Mouse (Mus musculus): ENCODE measurements around the gene Cyth2. TPM values are rescaled to one million over a fixed set of nuclear protein-coding genes. Genes with fewer than 3 reads are reported as not detected.
A peak's percentile ranks its signal among the peaks of the same experiment; 100 is the strongest.

The Cyth2 gene
- polyA plus RNA-seq, 1 experiment = 21.7 TPM

DNA sequence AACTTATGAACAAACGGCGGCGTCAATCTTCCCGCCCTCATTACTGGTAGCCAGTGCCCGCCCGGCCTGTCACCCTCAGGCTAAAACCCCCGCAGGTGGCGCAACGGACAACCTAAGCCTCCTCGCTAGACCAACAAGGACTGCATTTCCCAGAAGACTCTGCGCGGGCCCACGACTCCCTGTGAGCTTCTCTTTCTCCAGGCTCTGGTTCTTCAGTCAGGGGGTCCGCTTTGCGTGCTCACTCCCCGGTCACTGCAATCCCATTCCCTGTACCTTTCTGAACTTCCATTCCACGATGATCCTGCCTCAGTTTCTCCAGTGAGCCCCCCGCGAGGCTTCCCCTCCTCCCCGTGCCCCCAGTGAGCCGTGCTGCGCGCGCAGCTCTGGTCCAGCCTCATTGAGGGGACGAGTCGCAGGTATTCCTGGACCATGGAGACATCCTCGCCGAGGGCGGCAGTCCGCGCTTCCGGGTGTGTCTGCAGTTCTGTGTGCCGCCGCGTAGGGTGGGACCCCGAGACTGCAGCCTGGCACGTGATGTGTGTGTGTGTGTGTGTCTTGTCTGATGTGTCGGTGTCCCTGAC, 30.8 kb downstream of the Cyth2 start, which contains the start of gene Lmtk3:
Gene Lmtk3 (plus strand): TSS at position 228 of the 581 bp plus-strand sequence.
- Histone ChIP-seq H3K27me3 (ENCODE audit: control insufficient read depth, insufficient read depth, low read length) (peaks cover 12% of the 10 kb centered on the region), H3K4me3 (ENCODE audit: extremely low read depth, insufficient read depth, insufficient read length) (peak within 1 kb of the TSS; percentile 65), H3K27ac (ENCODE audit: insufficient read depth, low read length) (no peak within 1 kb of the TSS), H3K4me1 (ENCODE audit: control insufficient read depth, insufficient read depth, insufficient read length) (peaks cover 17% of the 10 kb centered on the region), H3K36me3 (ENCODE audit: control insufficient read depth, insufficient read depth, low read length) (no peaks in the 10 kb centered on the region)
- WGBS = 1% methylated on average over 38 of the region's 38 CpGs
- no peak for TF ChIP-seq POLR2A (IDR thresholded peaks at IDR 0.05; ENCODE audit: low read depth, low read length)
- no peak for TF ChIP-seq CTCF (IDR thresholded peaks at IDR 0.05; ENCODE audit: extremely low read depth, insufficient read depth, insufficient read length, insufficient replicate concordance)
- DNase-seq (ENCODE audit: low read depth in 1 of 2, low spot score in 2 of 2) = peak in 1 of 2 experiments; percentile 67

DNA sequence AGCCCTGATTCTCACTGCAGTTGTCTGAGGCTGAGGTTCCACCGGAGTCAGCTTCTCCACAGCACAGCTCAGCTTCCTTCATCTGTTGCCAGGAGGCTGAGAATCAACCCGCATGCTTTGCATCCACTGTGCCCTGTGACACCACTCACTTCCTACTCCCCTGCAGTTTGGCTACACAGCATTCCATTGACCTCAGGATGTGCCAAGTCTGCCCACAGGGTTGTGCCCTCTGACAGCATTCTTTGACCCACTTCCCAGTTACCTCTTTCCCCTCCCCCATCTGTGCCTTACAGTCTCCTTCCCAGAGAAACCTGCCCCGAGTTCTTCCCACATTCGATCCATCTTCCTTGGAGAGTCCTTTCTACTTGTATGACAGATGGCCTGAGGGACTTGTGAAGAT, 32.1 kb downstream of the Cyth2 start:
- no peak overlapping the region for H3K27ac ChIP-seq (ENCODE audit: insufficient read depth, low read length)
- H3K27me3 ChIP-seq (ENCODE audit: control insufficient read depth, insufficient read depth, low read length) = peaks cover 12% of the 10 kb centered on the region
- no peak for DNase-seq (ENCODE audit: low read depth in 1 of 2, low spot score in 2 of 2)
- H3K4me3 ChIP-seq (ENCODE audit: extremely low read depth, insufficient read depth, insufficient read length) = no peak overlapping the region
- TF ChIP-seq CTCF (IDR thresholded peaks at IDR 0.05; ENCODE audit: extremely low read depth, insufficient read depth, insufficient read length, insufficient replicate concordance) = no peak
- no peaks in the 10 kb centered on the region for H3K36me3 ChIP-seq (ENCODE audit: control insufficient read depth, insufficient read depth, low read length)
- 63% methylated on average over 4 of the region's 4 CpGs for WGBS
- peaks cover 17% of the 10 kb centered on the region for H3K4me1 ChIP-seq (ENCODE audit: control insufficient read depth, insufficient read depth, insufficient read length)

DNA sequence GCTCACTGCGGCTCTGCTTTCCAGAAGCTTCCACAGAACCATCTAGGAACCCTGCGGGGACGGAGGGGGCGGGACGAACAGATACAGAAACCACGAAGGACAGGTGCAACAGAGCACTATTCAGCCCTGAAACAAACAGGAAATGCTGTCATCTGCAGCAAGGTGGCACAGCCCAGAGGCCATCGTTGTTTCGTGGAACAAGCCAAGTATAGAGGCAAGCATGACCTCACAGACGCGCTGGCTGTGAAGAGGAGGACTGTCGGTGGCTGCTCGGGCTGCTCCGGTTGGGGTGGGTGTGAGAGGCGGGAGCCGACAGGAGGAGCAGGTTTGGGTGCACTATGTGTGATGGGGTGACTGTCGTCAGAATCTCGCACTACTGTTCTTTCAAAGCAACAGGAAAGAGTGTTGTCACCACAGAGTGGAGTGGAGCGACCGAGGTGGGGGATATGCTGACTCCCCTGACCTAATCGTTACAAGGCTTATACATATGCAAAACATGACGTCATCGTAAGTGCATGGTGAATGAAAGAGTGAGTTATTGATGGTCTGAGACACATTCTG, 35.2 kb downstream of the Cyth2 start:
- 8% methylated on average over 22 of the region's 22 CpGs for WGBS

DNA sequence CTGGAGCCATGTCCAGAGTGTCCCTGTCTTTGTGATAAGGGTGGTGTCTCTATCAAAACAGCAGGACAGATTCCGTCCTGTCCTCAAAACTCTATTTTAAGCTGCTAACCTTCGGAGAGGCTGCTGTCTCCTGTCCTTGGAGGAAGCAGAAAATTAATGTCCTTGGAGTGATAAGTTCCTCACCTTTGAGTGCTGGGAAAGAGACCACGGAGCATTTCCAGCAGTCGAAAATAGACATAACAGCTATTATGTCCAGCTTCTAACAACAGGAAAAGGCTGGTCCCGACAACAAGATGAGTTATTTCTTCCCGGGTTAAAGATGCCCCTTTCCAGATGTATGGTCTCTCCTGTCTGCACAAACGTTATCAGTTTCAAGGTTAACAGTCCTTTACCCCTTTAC, 39.1 kb downstream of the Cyth2 start:
- H3K36me3 ChIP-seq (ENCODE audit: control insufficient read depth, insufficient read depth, low read length) = no peaks in the 10 kb centered on the region
- no peaks in the 10 kb centered on the region for H3K27me3 ChIP-seq (ENCODE audit: control insufficient read depth, insufficient read depth, low read length)
- H3K4me1 ChIP-seq (ENCODE audit: control insufficient read depth, insufficient read depth, insufficient read length) = peaks cover 6% of the 10 kb centered on the region; the same call in 1 of the 2 replicates
- 72% methylated on average over 7 of the region's 7 CpGs for WGBS
- TF ChIP-seq POLR2A (IDR thresholded peaks at IDR 0.05; ENCODE audit: low read depth, low read length) (no peak), CTCF (IDR thresholded peaks at IDR 0.05; ENCODE audit: extremely low read depth, insufficient read depth, insufficient read length, insufficient replicate concordance) (no peak)
- H3K27ac ChIP-seq (ENCODE audit: insufficient read depth, low read length) = no peak overlapping the region
- H3K4me3 ChIP-seq (ENCODE audit: extremely low read depth, insufficient read depth, insufficient read length) = no peak overlapping the region
- no peak for DNase-seq (ENCODE audit: low read depth in 1 of 2, low spot score in 2 of 2)

More for the DNA sequence above, 35.2 kb downstream of the Cyth2 start:
- peak overlapping the region; percentile 57; the same call in 1 of the 2 replicates for H3K27ac ChIP-seq (ENCODE audit: insufficient read depth, low read length)
- no peak for TF ChIP-seq CTCF (IDR thresholded peaks at IDR 0.05; ENCODE audit: extremely low read depth, insufficient read depth, insufficient read length, insufficient replicate concordance)
- TF ChIP-seq POLR2A (IDR thresholded peaks at IDR 0.05; ENCODE audit: low read depth, low read length) = no peak
- H3K27me3 ChIP-seq (ENCODE audit: control insufficient read depth, insufficient read depth, low read length) = no peaks in the 10 kb centered on the region; the same call in 1 of the 2 replicates
- peaks cover 10% of the 10 kb centered on the region for H3K4me1 ChIP-seq (ENCODE audit: control insufficient read depth, insufficient read depth, insufficient read length)
- peak in 1 of 2 experiments; percentile 65 for DNase-seq (ENCODE audit: low read depth in 1 of 2, low spot score in 2 of 2)
- H3K36me3 ChIP-seq (ENCODE audit: control insufficient read depth, insufficient read depth, low read length) = no peaks in the 10 kb centered on the region
- H3K4me3 ChIP-seq (ENCODE audit: extremely low read depth, insufficient read depth, insufficient read length) = peak overlapping the region; percentile 47; the same call in 1 of the 2 replicates

DNA sequence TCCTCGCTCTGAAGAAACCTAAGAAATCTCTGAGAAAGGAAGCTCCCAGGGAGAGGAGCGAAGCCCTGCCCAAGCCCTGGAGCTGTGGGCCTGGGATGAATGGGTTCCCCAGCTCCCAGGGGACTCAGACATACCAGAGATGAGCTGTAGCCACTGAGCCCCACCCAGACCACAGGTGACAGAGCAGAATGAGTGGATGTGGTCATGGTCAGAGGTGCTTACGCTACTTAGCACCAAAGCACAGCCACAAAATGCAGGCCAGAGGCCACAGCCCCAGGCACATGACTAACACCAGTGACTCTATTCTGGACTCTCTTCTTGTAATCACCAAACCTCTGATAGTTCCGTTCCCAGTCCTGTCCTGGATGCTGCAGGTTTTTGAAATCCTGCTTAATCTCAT, 43.3 kb downstream of the Cyth2 start:
- Histone ChIP-seq H3K4me3 (ENCODE audit: extremely low read depth, insufficient read depth, insufficient read length) (no peak overlapping the region), H3K36me3 (ENCODE audit: control insufficient read depth, insufficient read depth, low read length) (no peaks in the 10 kb centered on the region), H3K27me3 (ENCODE audit: control insufficient read depth, insufficient read depth, low read length) (no peaks in the 10 kb centered on the region), H3K4me1 (ENCODE audit: control insufficient read depth, insufficient read depth, insufficient read length) (no peaks in the 10 kb centered on the region), H3K27ac (ENCODE audit: insufficient read depth, low read length) (no peak overlapping the region)
- WGBS = 65% methylated on average over 4 of the region's 4 CpGs
- TF ChIP-seq POLR2A (IDR thresholded peaks at IDR 0.05; ENCODE audit: low read depth, low read length) = no peak
- DNase-seq (ENCODE audit: low read depth in 1 of 2, low spot score in 2 of 2) = peak in 1 of 2 experiments; percentile 4

DNA sequence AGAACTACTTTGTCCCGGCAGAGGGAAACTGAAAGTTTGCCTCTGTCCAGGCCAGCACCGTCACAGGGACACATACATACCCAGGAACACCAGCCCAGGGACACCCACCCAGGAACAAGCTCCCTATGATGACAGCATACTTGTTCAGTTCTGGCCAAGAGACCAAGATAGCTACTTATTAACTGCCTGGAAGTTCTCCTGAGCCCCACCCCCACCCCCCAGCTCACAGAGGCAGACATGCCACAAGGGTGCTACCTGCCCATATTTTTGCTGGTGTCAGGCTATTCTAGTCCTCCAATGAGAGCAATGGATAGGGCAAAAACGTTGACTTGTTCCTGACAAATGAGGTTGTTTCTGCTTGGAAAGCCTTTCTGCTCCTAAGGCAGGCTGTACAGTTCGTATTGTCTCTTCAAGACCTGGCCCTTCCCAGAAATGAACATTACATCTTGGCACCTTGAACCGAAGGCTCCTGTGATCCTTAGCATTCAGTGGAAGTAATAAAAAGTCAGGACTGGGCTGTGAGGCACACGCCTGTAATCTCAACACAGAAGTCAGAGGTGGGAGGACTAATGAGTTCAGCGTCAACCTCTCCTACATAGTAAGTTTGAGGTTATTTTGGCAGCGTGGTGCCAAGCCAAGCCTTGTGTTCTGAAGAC, 43.8 kb downstream of the Cyth2 start:
- Histone ChIP-seq H3K4me1 (ENCODE audit: control insufficient read depth, insufficient read depth, insufficient read length) (no peaks in the 10 kb centered on the region), H3K36me3 (ENCODE audit: control insufficient read depth, insufficient read depth, low read length) (no peaks in the 10 kb centered on the region), H3K27ac (ENCODE audit: insufficient read depth, low read length) (no peak overlapping the region), H3K4me3 (ENCODE audit: extremely low read depth, insufficient read depth, insufficient read length) (no peak overlapping the region), H3K27me3 (ENCODE audit: control insufficient read depth, insufficient read depth, low read length) (no peaks in the 10 kb centered on the region)
- TF ChIP-seq POLR2A (IDR thresholded peaks at IDR 0.05; ENCODE audit: low read depth, low read length) (no peak), CTCF (IDR thresholded peaks at IDR 0.05; ENCODE audit: extremely low read depth, insufficient read depth, insufficient read length, insufficient replicate concordance) (no peak)
- DNase-seq (ENCODE audit: low read depth in 1 of 2, low spot score in 2 of 2) = no peak
- 75% methylated on average over 8 of the region's 8 CpGs for WGBS

DNA sequence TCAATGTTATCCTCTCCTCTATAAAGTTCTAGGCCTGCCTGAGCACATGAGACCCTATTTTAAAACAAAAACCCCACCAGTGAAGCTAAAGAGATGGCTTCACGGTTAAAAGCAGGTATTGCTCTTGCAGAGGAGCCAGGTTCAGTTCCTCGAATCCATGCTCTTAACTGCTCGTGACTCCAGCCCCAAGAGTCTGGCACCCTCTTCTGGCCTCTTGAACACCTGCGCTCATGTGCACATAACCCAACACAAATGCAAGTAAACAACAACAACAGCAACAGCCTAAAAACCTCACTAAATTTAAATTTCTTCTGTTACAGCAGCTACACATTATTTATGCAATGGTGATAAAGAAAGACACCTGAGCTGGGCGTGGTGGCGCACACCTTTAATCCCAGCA, 46.9 kb downstream of the Cyth2 start:
- H3K36me3 ChIP-seq (ENCODE audit: control insufficient read depth, insufficient read depth, low read length) = no peaks in the 10 kb centered on the region
- no peaks in the 10 kb centered on the region for H3K4me1 ChIP-seq (ENCODE audit: control insufficient read depth, insufficient read depth, insufficient read length)
- 96% methylated on average over 6 of the region's 6 CpGs for WGBS
- TF ChIP-seq POLR2A (IDR thresholded peaks at IDR 0.05; ENCODE audit: low read depth, low read length) = no peak
- no peak for TF ChIP-seq CTCF (IDR thresholded peaks at IDR 0.05; ENCODE audit: extremely low read depth, insufficient read depth, insufficient read length, insufficient replicate concordance)
- no peaks in the 10 kb centered on the region for H3K27me3 ChIP-seq (ENCODE audit: control insufficient read depth, insufficient read depth, low read length)
- DNase-seq (ENCODE audit: low read depth in 1 of 2, low spot score in 2 of 2) = no peak
- H3K4me3 ChIP-seq (ENCODE audit: extremely low read depth, insufficient read depth, insufficient read length) = no peak overlapping the region
- no peak overlapping the region for H3K27ac ChIP-seq (ENCODE audit: insufficient read depth, low read length)
